Mouse (Mus musculus): ENCODE measurements around the gene Ptpn7. TPM values are rescaled to one million over a fixed set of nuclear protein-coding genes. Genes with fewer than 3 reads are reported as not detected.
"Not testable (repeated sequence)": the region's sequence is repeated elsewhere in the genome, so short reads cannot be mapped to it uniquely, and the experiment has no call there.

The Ptpn7 gene
- 1 to 10 TPM; 1.4 TPM for total RNA-seq (2021)
- long read RNA-seq, experiment 1, partial matches to known transcripts: 0 of 1 reads
- long read RNA-seq, experiment 1, other reads (novel, unspliced or antisense): 0 of 1 reads
- long read RNA-seq, experiment 2, partial matches to known transcripts: 1 of 2 reads
- long read RNA-seq, experiment 2, other reads (novel, unspliced or antisense): 0 of 2 reads

DNA sequence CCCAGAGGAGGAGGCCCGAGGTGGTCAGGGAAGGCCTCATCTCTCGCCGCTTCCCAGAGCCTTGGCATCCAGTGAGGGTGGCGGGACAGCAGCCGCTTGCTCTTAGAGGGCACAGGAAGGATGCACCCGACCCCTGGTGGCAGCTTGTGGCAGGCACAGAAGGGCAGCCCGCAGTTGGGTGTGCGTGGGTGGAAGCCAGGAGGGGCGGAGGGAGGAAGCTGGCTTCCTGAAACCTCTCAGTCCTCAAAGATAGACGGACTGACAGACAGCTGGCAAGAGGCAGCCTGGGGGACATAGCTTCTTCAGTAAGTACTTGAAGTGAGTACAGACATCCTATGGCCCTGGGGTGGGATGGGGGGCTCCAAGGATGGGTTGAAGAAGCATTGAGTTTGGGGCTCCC is at the start of gene Ptpn7:
Gene Ptpn7 (plus strand): TSS at position 228 of the 400 bp plus-strand sequence.
- peak; percentile 53 to 70 for DNase-seq (ENCODE audit: low spot score in 2 of 2)

- DNase-seq (ENCODE audit: low spot score in 2 of 2): no peak
Observed at GRCm38 (mm10) chr1:135083465-135083864, 49.0 kb upstream of the Ptpn7 start.

GRCm38 (mm10) chr1:135085296-135085871 is 47.1 kb upstream of the Ptpn7 start:
- DNase-seq (ENCODE audit: low spot score in 2 of 2): no peak

GRCm38 (mm10) chr1:135086015-135086414 is 46.5 kb upstream of the Ptpn7 start:
- DNase-seq (ENCODE audit: low spot score in 2 of 2): no peak

DNA sequence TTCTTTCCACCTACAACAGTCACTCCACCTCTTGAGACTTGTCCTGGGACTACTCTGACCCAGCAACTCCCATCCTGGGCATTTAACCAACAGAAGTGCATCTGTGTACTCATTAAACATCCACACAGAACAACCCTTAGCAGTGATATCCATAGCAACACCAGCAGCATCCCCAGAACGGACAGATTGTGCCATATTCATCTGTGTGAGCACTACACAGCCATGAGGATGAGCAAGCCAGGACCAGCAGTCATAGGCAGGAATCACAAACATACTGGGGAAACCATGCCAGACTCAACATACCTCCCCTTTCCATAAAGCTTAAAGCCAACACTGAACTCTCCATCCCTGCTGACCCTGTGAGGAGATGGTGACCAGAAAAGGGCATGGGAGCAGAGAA is 45.1 kb upstream of the Ptpn7 start:
- DNase-seq (ENCODE audit: low spot score in 2 of 2): no peak

- no peak for DNase-seq (ENCODE audit: low spot score in 2 of 2)
Observed at GRCm38 (mm10) chr1:135089626-135090025, 42.9 kb upstream of the Ptpn7 start.

DNA sequence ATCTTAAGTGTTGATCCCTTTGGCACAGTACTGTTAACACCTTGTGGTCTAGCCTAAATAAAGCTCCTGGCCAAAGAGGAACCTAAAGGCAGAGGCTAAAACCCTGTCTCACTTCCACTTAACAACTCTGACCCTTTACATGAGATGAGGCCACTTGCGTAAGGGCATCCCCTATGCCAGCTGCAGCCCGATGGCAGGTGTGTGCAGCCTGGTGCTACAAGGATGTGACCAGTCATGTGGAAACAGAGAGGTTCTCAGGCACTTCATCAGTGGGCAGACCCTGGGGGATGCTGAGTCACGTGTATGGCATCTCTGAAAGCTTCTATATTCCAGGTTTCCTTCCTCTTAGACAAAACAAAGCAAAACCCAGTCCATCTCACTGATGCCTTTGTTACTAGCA is 41.6 kb upstream of the Ptpn7 start:
- no peak for DNase-seq (ENCODE audit: low spot score in 2 of 2)

DNA sequence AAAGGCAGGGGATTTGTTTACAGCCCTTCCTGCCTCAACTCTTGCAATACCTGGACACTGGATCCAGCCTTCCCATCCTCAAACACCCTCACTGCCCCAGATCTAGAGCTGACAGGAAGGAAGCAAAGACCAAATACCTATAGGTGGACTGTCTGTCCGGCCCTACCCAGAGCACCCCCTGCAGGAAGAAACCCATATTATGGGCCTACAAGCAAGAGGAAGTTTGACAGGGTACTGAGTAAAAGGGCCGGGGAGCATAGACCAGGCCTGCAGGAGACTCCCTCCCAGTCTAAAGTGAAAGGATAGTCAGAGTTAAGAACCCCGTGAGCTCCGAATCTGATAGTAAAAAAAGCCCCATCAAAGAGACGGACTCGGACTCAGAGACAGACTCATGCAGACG is 37.8 kb upstream of the Ptpn7 start:
- DNase-seq (ENCODE audit: low spot score in 2 of 2): no peak

- no peak for DNase-seq (ENCODE audit: low spot score in 2 of 2)
Observed at GRCm38 (mm10) chr1:135095189-135095588, 37.3 kb upstream of the Ptpn7 start.

GRCm38 (mm10) chr1:135096312-135096711 is 36.2 kb upstream of the Ptpn7 start:
- no peak for DNase-seq (ENCODE audit: low spot score in 2 of 2)

GRCm38 (mm10) chr1:135097441-135097840 is 35.1 kb upstream of the Ptpn7 start:
- DNase-seq (ENCODE audit: low spot score in 2 of 2): no peak

DNA sequence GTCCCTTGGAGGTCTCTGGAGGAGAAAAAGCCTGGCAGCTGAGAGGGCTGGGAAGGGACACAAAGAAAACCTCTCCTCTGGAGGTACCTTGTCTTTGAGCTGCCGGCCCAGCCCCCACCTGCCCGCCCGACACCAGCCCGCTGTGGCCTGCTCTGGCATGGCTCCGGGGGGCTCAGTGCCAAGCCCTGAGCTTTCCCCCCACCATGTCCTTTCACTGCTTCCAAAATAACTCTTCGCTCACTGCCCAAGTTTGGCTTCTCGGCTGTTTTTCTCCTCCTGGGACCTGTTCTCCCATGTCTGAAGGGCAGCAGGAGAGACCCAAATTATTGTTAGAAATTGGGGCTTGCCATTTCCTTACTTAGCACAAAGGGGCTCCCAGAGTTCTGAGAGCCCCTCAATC is 34.1 kb upstream of the Ptpn7 start:
- no peak for DNase-seq (ENCODE audit: low spot score in 2 of 2)

GRCm38 (mm10) chr1:135100400-135100799 is 32.1 kb upstream of the Ptpn7 start:
- DNase-seq (ENCODE audit: low spot score in 2 of 2): no peak

DNA sequence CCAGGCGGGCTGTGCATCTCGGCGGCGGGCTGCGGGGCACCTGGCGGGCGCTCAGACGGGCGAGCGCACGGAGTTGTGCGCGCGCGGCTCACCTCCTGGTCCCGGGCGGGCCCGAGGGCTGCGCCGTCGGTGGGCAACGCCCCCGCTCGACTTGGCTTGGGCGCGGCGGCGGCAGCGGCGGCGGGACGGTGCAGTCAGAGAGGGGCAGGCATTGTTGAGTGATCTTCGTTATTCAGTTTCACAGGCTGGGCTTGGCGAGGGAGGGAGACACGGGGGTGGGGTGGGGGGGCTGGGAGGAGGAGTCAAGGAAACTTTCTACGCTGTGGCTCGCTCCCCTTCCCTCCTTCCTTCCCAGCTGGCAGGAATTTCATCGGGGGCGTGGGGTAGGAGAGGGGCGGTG is 27.4 kb upstream of the Ptpn7 start, which contains the start of gene Lgr6:
Gene Lgr6 (minus strand): TSS at position 153 of the 400 bp plus-strand sequence.
- no peak for DNase-seq (ENCODE audit: low spot score in 2 of 2)

DNA sequence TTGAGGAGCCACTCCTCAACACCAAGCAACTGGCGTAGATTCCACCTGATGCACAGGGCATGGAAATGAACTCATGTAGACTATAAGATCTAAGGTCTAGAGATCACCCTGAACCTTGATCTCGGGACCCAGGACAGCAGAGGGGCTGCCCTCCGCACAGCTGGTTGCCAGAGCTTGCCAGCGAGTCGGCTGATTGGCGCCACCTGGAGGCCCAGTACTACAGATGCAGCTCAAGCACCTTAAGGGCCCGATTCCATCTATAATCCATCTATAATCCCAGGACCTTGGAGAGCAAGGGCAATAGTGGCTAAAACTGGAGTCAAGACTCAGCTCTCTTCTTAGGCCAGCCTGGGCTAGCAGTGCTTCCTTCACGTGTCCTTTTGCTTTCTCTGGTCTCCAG is 26.5 kb upstream of the Ptpn7 start:
- peak in 1 of 2 experiments; percentile 41 for DNase-seq (ENCODE audit: low spot score in 2 of 2)

- DNase-seq (ENCODE audit: low spot score in 2 of 2): no peak
Observed at GRCm38 (mm10) chr1:135108611-135109010, 23.9 kb upstream of the Ptpn7 start.

DNA sequence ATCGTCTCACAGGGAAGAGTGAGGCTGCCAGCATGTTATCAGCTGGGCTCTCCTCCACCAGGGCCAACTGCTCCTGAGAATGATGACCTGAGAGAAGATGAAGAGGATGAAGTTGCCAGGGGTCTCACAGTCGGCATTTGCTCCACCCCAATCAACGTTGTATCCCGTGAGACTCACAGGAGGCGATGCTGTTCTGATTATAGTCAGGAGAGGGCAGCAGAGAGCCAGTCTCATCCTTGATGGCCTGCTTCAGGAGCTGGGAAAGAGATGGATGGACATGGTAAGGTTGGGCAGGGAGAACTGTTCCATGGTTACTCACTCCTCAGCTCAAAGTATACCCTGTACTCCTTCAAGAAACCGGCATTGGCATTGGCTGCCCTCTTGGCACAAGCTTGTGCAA is 22.4 kb upstream of the Ptpn7 start:
- peak; percentile 42 to 56 for DNase-seq (ENCODE audit: low spot score in 2 of 2)

GRCm38 (mm10) chr1:135111271-135111670 is 21.2 kb upstream of the Ptpn7 start:
- not testable (repeated sequence) for DNase-seq (ENCODE audit: low spot score in 2 of 2)

DNA sequence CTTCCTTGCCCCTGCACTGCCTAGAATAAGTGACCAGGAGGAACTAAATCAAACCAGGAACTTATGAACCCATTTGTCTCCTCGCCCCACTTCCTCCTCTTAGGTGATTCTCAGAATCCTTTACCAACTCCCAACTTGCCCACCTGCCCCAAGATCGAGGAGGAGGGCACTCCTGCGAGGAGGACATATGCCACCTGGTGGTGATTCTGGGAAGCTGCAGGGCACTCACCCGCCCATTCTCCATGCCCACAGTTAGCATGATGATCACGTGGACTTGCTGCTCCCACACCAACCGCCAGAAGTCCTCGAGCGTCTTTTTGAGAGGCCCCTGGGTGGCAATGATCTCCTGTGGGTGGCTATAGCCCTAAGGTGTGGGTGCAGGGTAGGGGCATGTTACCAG is 19.8 kb upstream of the Ptpn7 start:
- no peak for DNase-seq (ENCODE audit: low spot score in 2 of 2)

GRCm38 (mm10) chr1:135124573-135125363 is 7.7 kb upstream of the Ptpn7 start:
- no peak for DNase-seq (ENCODE audit: low spot score in 2 of 2)

DNA sequence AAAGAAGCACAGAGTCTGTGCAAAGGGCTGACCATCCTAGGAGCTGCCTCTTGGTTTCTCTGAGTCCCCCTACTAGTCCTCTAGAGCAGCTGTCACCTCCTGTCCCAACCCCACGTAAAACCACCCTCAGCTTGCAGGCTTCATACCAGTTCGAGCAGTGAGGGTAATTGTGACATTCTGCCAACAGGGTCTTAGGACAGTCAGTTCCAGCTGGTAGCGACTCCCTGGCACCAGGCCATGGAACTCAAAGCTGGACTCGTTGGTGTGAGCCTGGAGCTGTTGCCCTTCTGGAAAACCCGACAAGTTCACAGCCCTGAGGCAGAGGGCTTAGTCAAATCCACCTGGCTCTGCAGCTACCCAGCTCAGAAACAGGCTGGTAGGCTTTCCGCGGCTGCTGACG is 6.5 kb upstream of the Ptpn7 start:
- no peak for DNase-seq (ENCODE audit: low spot score in 2 of 2)

DNA sequence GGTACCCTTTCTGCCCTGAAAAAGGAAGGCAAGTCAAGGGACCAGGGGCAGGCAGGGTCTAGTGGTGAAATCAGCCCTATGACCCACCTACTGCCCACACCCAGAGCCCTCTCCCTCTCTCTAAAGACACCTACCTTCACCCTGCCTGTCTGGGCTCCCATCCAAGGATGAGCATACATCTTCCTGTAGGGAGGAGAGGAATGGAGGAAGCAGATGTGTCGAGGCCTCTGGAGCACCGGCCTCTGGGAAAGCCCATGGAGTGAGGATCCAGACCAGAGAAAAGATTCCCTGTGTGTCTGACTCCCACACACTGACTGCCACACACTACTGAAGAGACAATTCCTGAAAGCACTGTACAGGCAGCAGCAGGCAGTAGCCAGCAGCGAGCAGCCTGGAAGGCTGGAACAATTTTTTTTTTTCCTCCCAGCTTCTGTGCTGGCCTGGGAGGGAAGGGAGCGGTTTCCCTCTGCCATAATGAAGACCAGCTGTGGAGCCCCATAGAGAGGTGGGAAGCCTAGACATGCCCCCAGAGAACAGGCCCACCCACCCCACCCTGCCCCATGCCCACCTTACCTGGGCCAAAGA is 6.0 kb upstream of the Ptpn7 start:
- DNase-seq (ENCODE audit: low spot score in 2 of 2): no peak
